Mouse (Mus musculus): ENCODE results near the gene Pmfbp1. TPM values are rescaled to one million over a fixed set of nuclear protein-coding genes. Genes with fewer than 3 reads are reported as not detected.
A peak's percentile ranks its signal among the peaks of the same experiment; 100 is the strongest.

Pmfbp1 gene
- polyA plus RNA-seq, 1 experiment from 2014 or later: 0.61 TPM

GRCm38 (mm10) chr8:109484741-109485140 is 9.1 kb upstream of the Pmfbp1 start:
- Histone ChIP-seq H3K4me1 (ENCODE audit: control insufficient read depth, insufficient read depth, low read length) (no peaks in the 10 kb centered on the region), H3K36me3 (ENCODE audit: control insufficient read depth, insufficient read depth, low read length) (no peaks in the 10 kb centered on the region), H3K9me3 (replicated peaks; ENCODE audit: control insufficient read depth, low read length) (no peaks in the 10 kb centered on the region), H3K4me3 (ENCODE audit: low read depth, low read length) (no peak overlapping the region), H3K27ac (ENCODE audit: low read depth, low read length) (no peak overlapping the region), H3K9ac (ENCODE audit: low read length) (no peak overlapping the region), H3K4me2 (ENCODE audit: low read length) (no peak overlapping the region), H3K27me3 (replicated peaks; ENCODE audit: control insufficient read depth, insufficient read depth, low read length) (no peaks in the 10 kb centered on the region)
- ATAC-seq (no peak), DNase-seq (ENCODE audit: low spot score) (no peak)
- 88% methylated on average over 11 of the region's 11 CpGs for WGBS

- H3K36me3 ChIP-seq (ENCODE audit: control insufficient read depth, insufficient read depth, low read length): no peaks in the 10 kb centered on the region
- H3K27me3 ChIP-seq (replicated peaks; ENCODE audit: control insufficient read depth, insufficient read depth, low read length): no peaks in the 10 kb centered on the region
- ATAC-seq (no peak), DNase-seq (ENCODE audit: low spot score) (no peak)
- no peaks in the 10 kb centered on the region for H3K9me3 ChIP-seq (replicated peaks; ENCODE audit: control insufficient read depth, low read length)
- H3K4me1 ChIP-seq (ENCODE audit: control insufficient read depth, insufficient read depth, low read length): no peaks in the 10 kb centered on the region
- no peak overlapping the region for H3K9ac ChIP-seq (ENCODE audit: low read length)
- 52% methylated on average over 6 of the region's 6 CpGs for WGBS
- no peak overlapping the region for H3K4me3 ChIP-seq (ENCODE audit: low read depth, low read length)
- no peak overlapping the region for H3K4me2 ChIP-seq (ENCODE audit: low read length)
- H3K27ac ChIP-seq (ENCODE audit: low read depth, low read length): no peak overlapping the region
Observed at GRCm38 (mm10) chr8:109485530-109485929, 8.3 kb upstream of the Pmfbp1 start.

GRCm38 (mm10) chr8:109492785-109493184 is 1.0 kb upstream of the Pmfbp1 start:
- Histone ChIP-seq H3K27me3 (replicated peaks; ENCODE audit: control insufficient read depth, insufficient read depth, low read length) (no peaks in the 10 kb centered on the region), H3K4me3 (ENCODE audit: low read depth, low read length) (no peak overlapping the region), H3K4me1 (ENCODE audit: control insufficient read depth, insufficient read depth, low read length) (0 out of 2 replicates have a peak, but pooled peaks cover 3% of the 10 kb centered on the region), H3K4me2 (ENCODE audit: low read length) (no peak overlapping the region), H3K27ac (ENCODE audit: low read depth, low read length) (no peak overlapping the region), H3K36me3 (ENCODE audit: control insufficient read depth, insufficient read depth, low read length) (no peaks in the 10 kb centered on the region), H3K9me3 (replicated peaks; ENCODE audit: control insufficient read depth, low read length) (no peaks in the 10 kb centered on the region), H3K9ac (ENCODE audit: low read length) (no peak overlapping the region)
- ATAC-seq (no peak), DNase-seq (ENCODE audit: low spot score) (no peak)
- 94% methylated on average over 6 of the region's 6 CpGs for WGBS

- no peak overlapping the region for H3K27ac ChIP-seq (ENCODE audit: low read depth, low read length)
- H3K9me3 ChIP-seq (replicated peaks; ENCODE audit: control insufficient read depth, low read length): no peaks in the 10 kb centered on the region
- no peaks in the 10 kb centered on the region for H3K27me3 ChIP-seq (replicated peaks; ENCODE audit: control insufficient read depth, insufficient read depth, low read length)
- H3K4me3 ChIP-seq (ENCODE audit: low read depth, low read length): no peak overlapping the region
- ATAC-seq (no peak), DNase-seq (ENCODE audit: low spot score) (no peak)
- no peaks in the 10 kb centered on the region for H3K36me3 ChIP-seq (ENCODE audit: control insufficient read depth, insufficient read depth, low read length)
- WGBS: 67% methylated on average over 2 of the region's 2 CpGs
- no peak overlapping the region for H3K9ac ChIP-seq (ENCODE audit: low read length)
- H3K4me2 ChIP-seq (ENCODE audit: low read length): no peak overlapping the region
- H3K4me1 ChIP-seq (ENCODE audit: control insufficient read depth, insufficient read depth, low read length): 0 out of 2 replicates have a peak, but pooled peaks cover 3% of the 10 kb centered on the region
Observed at GRCm38 (mm10) chr8:109494601-109495000, 774 bp downstream of the Pmfbp1 start.

- Histone ChIP-seq H3K36me3 (ENCODE audit: control insufficient read depth, insufficient read depth, low read length) (no peaks in the 10 kb centered on the region), H3K9ac (ENCODE audit: low read length) (no peak overlapping the region), H3K27me3 (replicated peaks; ENCODE audit: control insufficient read depth, insufficient read depth, low read length) (no peaks in the 10 kb centered on the region), H3K4me2 (ENCODE audit: low read length) (no peak overlapping the region), H3K4me1 (ENCODE audit: control insufficient read depth, insufficient read depth, low read length) (0 out of 2 replicates have a peak, but pooled peaks cover 3% of the 10 kb centered on the region), H3K4me3 (ENCODE audit: low read depth, low read length) (no peak overlapping the region), H3K9me3 (replicated peaks; ENCODE audit: control insufficient read depth, low read length) (no peaks in the 10 kb centered on the region), H3K27ac (ENCODE audit: low read depth, low read length) (no peak overlapping the region)
- WGBS: 33% methylated on average over 5 of the region's 5 CpGs
- DNase-seq (ENCODE audit: low spot score) (peak; percentile 17), ATAC-seq (no peak)
Observed at GRCm38 (mm10) chr8:109497431-109497830, 3.6 kb downstream of the Pmfbp1 start.

GRCm38 (mm10) chr8:109499009-109499717 is 5.3 kb downstream of the Pmfbp1 start:
- Histone ChIP-seq H3K4me3 (ENCODE audit: low read depth, low read length) (no peak overlapping the region), H3K9me3 (replicated peaks; ENCODE audit: control insufficient read depth, low read length) (no peaks in the 10 kb centered on the region), H3K9ac (ENCODE audit: low read length) (no peak overlapping the region), H3K36me3 (ENCODE audit: control insufficient read depth, insufficient read depth, low read length) (no peaks in the 10 kb centered on the region), H3K4me1 (ENCODE audit: control insufficient read depth, insufficient read depth, low read length) (0 out of 2 replicates have a peak, but pooled peaks cover 3% of the 10 kb centered on the region), H3K27me3 (replicated peaks; ENCODE audit: control insufficient read depth, insufficient read depth, low read length) (no peaks in the 10 kb centered on the region), H3K27ac (ENCODE audit: low read depth, low read length) (peak overlapping the region; percentile 39; the same call in 1 of the 2 replicates), H3K4me2 (ENCODE audit: low read length) (no peak overlapping the region)
- WGBS: 77% methylated on average over 16 of the region's 16 CpGs
- DNase-seq (ENCODE audit: low spot score) (no peak), ATAC-seq (no peak)

GRCm38 (mm10) chr8:109503566-109503965 is 9.7 kb downstream of the Pmfbp1 start:
- 38% methylated on average over 1 of the region's 1 CpGs for WGBS
- DNase-seq (ENCODE audit: low spot score) (peak; percentile 42), ATAC-seq (no peak)
- Histone ChIP-seq H3K9ac (ENCODE audit: low read length) (no peak overlapping the region), H3K27me3 (replicated peaks; ENCODE audit: control insufficient read depth, insufficient read depth, low read length) (no peaks in the 10 kb centered on the region), H3K4me1 (ENCODE audit: control insufficient read depth, insufficient read depth, low read length) (no peaks in the 10 kb centered on the region), H3K36me3 (ENCODE audit: control insufficient read depth, insufficient read depth, low read length) (no peaks in the 10 kb centered on the region), H3K4me2 (ENCODE audit: low read length) (no peak overlapping the region), H3K27ac (ENCODE audit: low read depth, low read length) (no peak overlapping the region), H3K4me3 (ENCODE audit: low read depth, low read length) (no peak overlapping the region), H3K9me3 (replicated peaks; ENCODE audit: control insufficient read depth, low read length) (no peaks in the 10 kb centered on the region)

- Histone ChIP-seq H3K36me3 (ENCODE audit: control insufficient read depth, insufficient read depth, low read length) (no peaks in the 10 kb centered on the region), H3K9ac (ENCODE audit: low read length) (no peak overlapping the region), H3K4me3 (ENCODE audit: low read depth, low read length) (no peak overlapping the region), H3K9me3 (replicated peaks; ENCODE audit: control insufficient read depth, low read length) (no peaks in the 10 kb centered on the region), H3K4me2 (ENCODE audit: low read length) (no peak overlapping the region), H3K27me3 (replicated peaks; ENCODE audit: control insufficient read depth, insufficient read depth, low read length) (no peaks in the 10 kb centered on the region), H3K4me1 (ENCODE audit: control insufficient read depth, insufficient read depth, low read length) (no peaks in the 10 kb centered on the region), H3K27ac (ENCODE audit: low read depth, low read length) (no peak overlapping the region)
- ATAC-seq (no peak), DNase-seq (ENCODE audit: low spot score) (no peak)
- 93% methylated on average over 5 of the region's 5 CpGs for WGBS
Observed at GRCm38 (mm10) chr8:109505560-109505959, 11.7 kb downstream of the Pmfbp1 start.

GRCm38 (mm10) chr8:109524008-109524407 is 30.2 kb downstream of the Pmfbp1 start:
- Histone ChIP-seq H3K36me3 (ENCODE audit: control insufficient read depth, insufficient read depth, low read length) (no peaks in the 10 kb centered on the region), H3K9ac (ENCODE audit: low read length) (no peak overlapping the region), H3K4me1 (ENCODE audit: control insufficient read depth, insufficient read depth, low read length) (no peaks in the 10 kb centered on the region), H3K9me3 (replicated peaks; ENCODE audit: control insufficient read depth, low read length) (no peaks in the 10 kb centered on the region), H3K27ac (ENCODE audit: low read depth, low read length) (no peak overlapping the region), H3K27me3 (replicated peaks; ENCODE audit: control insufficient read depth, insufficient read depth, low read length) (no peaks in the 10 kb centered on the region), H3K4me2 (ENCODE audit: low read length) (no peak overlapping the region), H3K4me3 (ENCODE audit: low read depth, low read length) (no peak overlapping the region)
- WGBS: 81% methylated on average over 2 of the region's 2 CpGs
- DNase-seq (ENCODE audit: low spot score) (no peak), ATAC-seq (no peak)

Data from forebrain, embryonic 14.5 days (tissue).